Mouse (Mus musculus) heart, adult 2 months (tissue): ENCODE data around the gene Tjp1.

ENCODE experiments used
- CTCF ChIP-seq: fragments of 200-600 bp; IDR thresholded peaks from 2 replicates; pipeline ENCODE4 v1.8.1; 2022; ENCODE audit warnings: antibody characterized with exemption, mild to moderate bottlenecking, moderate library complexity
- EP300 ChIP-seq: fragments of 200-500 bp; IDR thresholded peaks from 2 replicates; pipeline ENCODE4 v1.6.1; 2011; ENCODE audit warnings: low read depth, low read length, control low read depth; ENCODE audit not compliant: insufficient read depth
- POLR2A ChIP-seq: fragments of 200-500 bp; IDR thresholded peaks from 2 replicates; pipeline ENCODE4 v1.6.1; 2011; ENCODE audit warnings: mild to moderate bottlenecking, low read depth, low read length, control low read depth; ENCODE audit not compliant: insufficient read depth

DNA sequence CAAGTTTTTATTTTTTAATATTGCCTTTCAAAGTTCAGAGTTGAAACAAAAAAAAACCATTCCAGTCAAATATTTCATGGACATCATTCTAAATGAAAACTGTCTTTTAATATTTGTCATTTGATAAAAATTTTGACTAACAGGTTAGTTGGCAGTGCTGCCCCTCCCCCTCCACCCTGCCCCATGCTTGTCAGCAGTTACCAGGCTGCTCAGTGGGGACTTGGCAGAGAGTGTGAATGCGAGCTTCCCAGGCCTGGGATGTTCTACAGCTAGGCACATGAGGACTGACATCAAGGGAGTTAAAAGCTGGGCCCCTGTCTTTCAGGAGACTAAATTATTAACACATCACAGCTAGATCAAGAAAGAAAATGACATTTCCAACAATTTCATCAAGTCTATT is 161.4 kb downstream of the Tjp1 start:
- TF ChIP-seq POLR2A: no peak
- TF ChIP-seq CTCF: no peak
- TF ChIP-seq EP300: peak; percentile 78
